Mouse (Mus musculus) MEL (cell line): Measurements from ENCODE around the gene Cxcl10.

Source experiments
- CHD2 ChIP-seq: IDR thresholded peaks from 2 replicates; pipeline ENCODE4 v1.6.1; 2011; ENCODE audit warnings: low read length, improper control_type of control experiment
- CTCF ChIP-seq, 3 experiments: IDR thresholded peaks in 2 of 3; conservative IDR thresholded peaks in 1 of 3; 2 replicates each; pipeline ENCODE4 v1.5.1; 2011 to 2012; ENCODE audit warnings: low read length in 3 of 3, low read depth in 2 of 3, mild to moderate bottlenecking in 2 of 3, improper control_type of control experiment in 1 of 3, inconsistent platforms in 1 of 3, mixed read lengths in 1 of 3, moderate library complexity in 1 of 3; ENCODE audit not compliant: control insufficient read depth in 1 of 3, insufficient read depth in 1 of 3, poor library complexity in 1 of 3, severe bottlenecking in 1 of 3
- ELF1 ChIP-seq: IDR thresholded peaks from 2 replicates; pipeline ENCODE4 v1.6.1; 2014; ENCODE audit warnings: low read depth, mild to moderate bottlenecking, inconsistent platforms, low read length, improper control_type of control experiment, moderate library complexity
- EP300 ChIP-seq, 2 experiments: IDR thresholded peaks; 2 replicates each; pipeline ENCODE4 v1.6.1; 2011; ENCODE audit warnings: improper control_type of control experiment in 2 of 2, low read length in 2 of 2, low read depth in 1 of 2, mild to moderate bottlenecking in 1 of 2
- ETS1 ChIP-seq: IDR thresholded peaks from 2 replicates; pipeline ENCODE4 v1.6.1; 2012; ENCODE audit warnings: low read depth, mild to moderate bottlenecking, inconsistent platforms, low read length, improper control_type of control experiment, moderate library complexity
- POLR2A ChIP-seq, 2 experiments: IDR thresholded peaks; 2 replicates each; pipeline ENCODE4 v1.6.1; 2011 to 2012; ENCODE audit warnings: low read length in 2 of 2, mild to moderate bottlenecking in 2 of 2, control low read depth in 1 of 2, improper control_type of control experiment in 1 of 2, low read depth in 1 of 2, moderate library complexity in 1 of 2; ENCODE audit not compliant: control insufficient read depth in 1 of 2, insufficient read depth in 1 of 2, poor library complexity in 1 of 2
- ZKSCAN1 ChIP-seq: IDR thresholded peaks from 2 replicates; pipeline ENCODE4 v1.6.1; 2012; ENCODE audit warnings: low read depth, mild to moderate bottlenecking, inconsistent platforms, low read length, improper control_type of control experiment, moderate library complexity

DNA sequence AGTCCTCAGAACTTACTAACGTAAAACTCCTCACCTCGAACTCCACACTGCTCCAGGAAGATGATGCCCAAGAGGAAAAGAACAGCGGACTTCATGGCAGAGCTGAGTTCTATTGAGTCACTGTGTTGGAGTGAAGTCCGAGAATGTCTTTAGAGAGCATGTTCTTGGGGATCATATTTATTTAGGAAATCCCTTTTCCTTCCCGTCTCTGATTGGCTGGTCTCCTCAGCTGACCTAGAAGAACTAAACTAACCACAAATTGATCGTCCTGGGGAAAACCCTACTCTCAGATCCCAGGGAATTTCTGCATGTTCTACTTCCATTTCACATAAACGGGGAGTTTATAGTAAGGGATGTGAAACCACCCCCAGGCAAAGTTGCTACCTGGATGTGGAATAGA is 20.8 kb downstream of the Cxcl10 start, which contains the start of gene Cxcl9:
- TF ChIP-seq ETS1, result no peak
- no peak for TF ChIP-seq POLR2A (IDR thresholded peaks at IDR 0.05; ENCODE audit: control insufficient read depth in 1 of 2, insufficient read depth in 1 of 2, low read depth in 1 of 2, low read length in 2 of 2, poor library complexity in 1 of 2)
- no peak for TF ChIP-seq CHD2
- TF ChIP-seq EP300 (IDR thresholded peaks at IDR 0.05; ENCODE audit: low read depth in 1 of 2, low read length in 2 of 2), result no peak
- TF ChIP-seq ELF1, result no peak
- no peak for TF ChIP-seq ZKSCAN1
- no peak for TF ChIP-seq CTCF (IDR thresholded peaks at IDR 0.05 in 2 of 3, conservative IDR thresholded peaks at IDR 0.05 in 1 of 3; ENCODE audit: control insufficient read depth in 1 of 3, insufficient read depth in 1 of 3, low read depth in 2 of 3, low read length in 3 of 3, poor library complexity in 1 of 3, severe bottlenecking in 1 of 3)
